Mouse (Mus musculus) E14TG2a.4 (cell line): ENCODE data around the gene Sipa1l1.

Source experiments
- CTCF ChIP-seq: conservative IDR thresholded peaks from 2 replicates; pipeline ENCODE4 v1.5.1; 2014; ENCODE audit warnings: low read length
- NANOG ChIP-seq: IDR thresholded peaks from 2 replicates; pipeline ENCODE4 v1.6.1; 2014; ENCODE audit warnings: borderline replicate concordance, low read length, mixed read lengths
- POU5F1 ChIP-seq: IDR thresholded peaks from 2 replicates; pipeline ENCODE4 v1.6.1; 2014; ENCODE audit warnings: low read length, borderline replicate concordance

DNA sequence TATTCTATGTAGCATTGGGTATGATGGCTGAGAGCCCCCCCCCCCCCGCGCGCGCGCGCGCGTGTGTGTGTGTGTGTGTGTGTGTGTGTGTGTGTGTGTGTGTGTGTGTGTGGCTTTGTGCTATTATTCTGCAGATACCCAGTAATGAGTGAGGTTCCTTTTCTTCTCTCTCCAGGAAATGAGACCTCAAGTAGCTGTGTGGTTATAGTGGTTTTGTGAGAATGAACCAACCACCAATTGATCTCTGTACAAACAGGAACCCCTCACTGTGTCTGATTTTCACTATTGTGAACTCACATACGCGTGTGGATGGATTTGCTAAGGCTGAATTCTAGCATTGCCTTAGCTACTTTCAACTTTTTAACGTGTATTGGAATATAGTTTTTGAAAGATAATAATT lies 181.0 kb downstream of the Sipa1l1 start:
- no peak for TF ChIP-seq CTCF
- TF ChIP-seq NANOG, result no peak
- no peak for TF ChIP-seq POU5F1
